Mouse (Mus musculus): ENCODE measurements at regions not wholly inside any gene's neighbourhood (a gene's known extent, or its start where the extent isn't known, plus 50 kb on each side); places are given as distances from the start of the nearest gene placed in this dataset.

DNA sequence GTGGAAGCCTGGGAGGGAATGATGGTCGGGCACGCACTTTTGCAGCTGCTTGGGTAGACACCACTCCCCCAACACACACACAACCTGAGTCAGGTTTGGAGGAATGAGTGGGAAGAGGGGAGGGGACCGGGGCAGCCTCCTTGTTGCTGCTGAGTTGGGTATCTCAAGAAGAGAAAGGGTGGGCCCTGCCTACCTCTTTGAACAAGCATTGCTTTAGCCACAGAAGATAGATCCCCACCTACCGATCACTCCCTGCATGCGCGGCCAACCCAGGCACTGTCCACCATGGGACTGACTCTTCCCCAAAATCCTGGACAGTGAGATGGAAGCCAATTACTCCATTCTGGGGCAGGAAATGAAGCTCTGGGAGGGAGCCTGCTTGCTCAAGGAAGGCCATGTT lies 243.2 kb downstream of the Cbln1 start:
- TF ChIP-seq CTCF (IDR thresholded peaks at IDR 0.05; ENCODE audit: low read depth): no peak
- TF ChIP-seq EP300 (IDR thresholded peaks at IDR 0.05; ENCODE audit: low read depth): no peak
- 75% methylated on average over 6 of the region's 6 CpGs for WGBS (ENCODE audit: insufficient replicate concordance)
- no peak overlapping the region for H3K9ac ChIP-seq (replicated peaks)
- H3K27ac ChIP-seq: no peak overlapping the region
- no peaks in the 10 kb centered on the region for H3K9me3 ChIP-seq (ENCODE audit: control insufficient read depth, low read length)
- no peaks in the 10 kb centered on the region for H3K27me3 ChIP-seq (ENCODE audit: control insufficient read depth, insufficient read depth, low read length)
- no peaks in the 10 kb centered on the region for H3K36me3 ChIP-seq (replicated peaks; ENCODE audit: control insufficient read depth, insufficient read depth, low read depth)
- DNase-seq (ENCODE audit: low read depth in 3 of 3, low spot score in 3 of 3) (no peak), ATAC-seq (ENCODE audit: insufficient read depth) (no peak)
- H3K4me2 ChIP-seq (ENCODE audit: low read depth): no peak overlapping the region
- H3K4me3 ChIP-seq (ENCODE audit: insufficient read depth in 1 of 2, low read depth in 2 of 2, low read length in 2 of 2): no peak overlapping the region
- H3K4me1 ChIP-seq (replicated peaks; ENCODE audit: control insufficient read depth in 2 of 2, insufficient read depth in 2 of 2, low read length in 1 of 2): no peaks in the 10 kb centered on the region

DNA sequence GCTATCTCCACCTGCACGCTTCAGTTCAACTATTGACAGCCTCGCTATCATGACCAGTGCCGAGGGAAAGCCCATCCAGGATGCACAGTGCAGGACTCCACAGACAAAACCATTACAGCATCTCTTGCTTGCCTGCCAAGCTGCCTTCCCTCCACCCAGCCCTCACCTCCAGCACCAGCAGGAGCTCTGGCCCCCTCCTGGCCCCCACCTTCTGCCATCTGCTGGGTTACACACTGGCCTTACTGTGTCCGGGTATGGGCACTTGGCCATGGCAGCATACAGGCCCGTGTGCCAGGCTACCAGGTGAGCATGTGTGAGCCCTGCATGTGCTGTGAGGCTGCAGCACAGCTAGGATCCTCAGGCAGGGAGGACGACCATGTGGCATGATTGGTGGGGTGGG lies 243.6 kb downstream of the Cbln1 start:
- Histone ChIP-seq H3K4me2 (ENCODE audit: low read depth) (no peak overlapping the region), H3K27me3 (ENCODE audit: control insufficient read depth, insufficient read depth, low read length) (no peaks in the 10 kb centered on the region), H3K27ac (no peak overlapping the region), H3K4me1 (replicated peaks; ENCODE audit: control insufficient read depth in 2 of 2, insufficient read depth in 2 of 2, low read length in 1 of 2) (no peaks in the 10 kb centered on the region), H3K9me3 (ENCODE audit: control insufficient read depth, low read length) (no peaks in the 10 kb centered on the region), H3K36me3 (replicated peaks; ENCODE audit: control insufficient read depth, insufficient read depth, low read depth) (no peaks in the 10 kb centered on the region), H3K9ac (replicated peaks) (no peak overlapping the region), H3K4me3 (ENCODE audit: insufficient read depth in 1 of 2, low read depth in 2 of 2, low read length in 2 of 2) (no peak overlapping the region)
- DNase-seq (ENCODE audit: low read depth in 3 of 3, low spot score in 3 of 3) (no peak), ATAC-seq (ENCODE audit: insufficient read depth) (no peak)
- 59% methylated on average over 6 of the region's 6 CpGs for WGBS (ENCODE audit: insufficient replicate concordance)
- no peak for TF ChIP-seq EP300 (IDR thresholded peaks at IDR 0.05; ENCODE audit: low read depth)
- TF ChIP-seq CTCF (IDR thresholded peaks at IDR 0.05; ENCODE audit: low read depth): no peak

DNA sequence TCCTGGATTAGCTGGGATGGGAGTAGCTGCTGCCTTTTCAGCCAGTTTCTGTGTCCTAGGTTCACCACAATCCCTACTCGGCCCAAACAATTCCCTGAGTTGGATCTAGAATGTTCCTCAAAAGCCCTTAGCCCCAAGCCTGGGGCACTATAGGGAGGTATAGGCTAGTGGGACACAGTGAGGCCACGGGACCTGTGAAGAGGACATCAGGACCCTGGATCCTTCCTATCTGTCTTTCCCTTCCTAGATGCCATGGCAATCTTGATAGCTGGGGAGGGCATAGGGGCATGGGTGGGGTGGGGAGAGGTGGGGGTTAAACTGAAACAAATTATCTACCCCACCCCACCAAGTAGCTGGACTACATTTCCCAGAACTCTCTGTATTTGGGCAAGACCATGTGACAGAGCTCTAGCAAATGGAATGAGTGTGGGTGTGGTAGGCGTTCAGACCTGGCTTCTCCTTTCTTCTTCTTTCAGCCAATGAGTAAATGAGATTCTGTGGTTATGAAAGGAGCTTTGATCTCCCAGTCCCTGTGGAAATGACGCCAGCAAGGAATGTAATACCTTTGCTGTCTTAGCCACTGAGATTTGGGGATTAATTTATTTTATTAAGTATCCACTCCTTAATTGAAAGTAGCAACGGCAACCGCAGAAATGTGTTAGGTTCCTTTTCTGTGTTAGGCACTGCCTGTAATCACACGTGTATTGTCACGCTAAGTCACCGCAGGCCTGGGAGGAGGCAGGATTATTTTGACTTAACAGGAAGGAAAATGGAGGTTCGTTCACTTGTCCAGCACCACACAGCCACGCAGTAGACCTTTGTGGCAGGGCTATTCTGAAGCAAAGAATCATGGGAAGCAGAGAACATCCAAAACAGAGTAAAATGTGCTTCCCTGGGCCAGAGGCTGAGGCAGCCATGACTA lies 246.6 kb downstream of the Cbln1 start:
- no peak for TF ChIP-seq EP300 (IDR thresholded peaks at IDR 0.05; ENCODE audit: low read depth)
- TF ChIP-seq CTCF (IDR thresholded peaks at IDR 0.05; ENCODE audit: low read depth): no peak
- H3K9ac ChIP-seq (replicated peaks): no peak overlapping the region
- no peaks in the 10 kb centered on the region for H3K4me1 ChIP-seq (replicated peaks; ENCODE audit: control insufficient read depth in 2 of 2, insufficient read depth in 2 of 2, low read length in 1 of 2)
- no peak overlapping the region for H3K4me3 ChIP-seq (ENCODE audit: insufficient read depth in 1 of 2, low read depth in 2 of 2, low read length in 2 of 2)
- no peak overlapping the region for H3K27ac ChIP-seq
- no peaks in the 10 kb centered on the region for H3K9me3 ChIP-seq (ENCODE audit: control insufficient read depth, low read length)
- DNase-seq (ENCODE audit: low read depth in 3 of 3, low spot score in 3 of 3): no peak
- no peaks in the 10 kb centered on the region for H3K27me3 ChIP-seq (ENCODE audit: control insufficient read depth, insufficient read depth, low read length)
- WGBS (ENCODE audit: insufficient replicate concordance): 53% methylated on average over 11 of the region's 11 CpGs
- no peak for ATAC-seq (ENCODE audit: insufficient read depth)
- H3K4me2 ChIP-seq (ENCODE audit: low read depth): no peak overlapping the region
- no peaks in the 10 kb centered on the region for H3K36me3 ChIP-seq (replicated peaks; ENCODE audit: control insufficient read depth, insufficient read depth, low read depth)

DNA sequence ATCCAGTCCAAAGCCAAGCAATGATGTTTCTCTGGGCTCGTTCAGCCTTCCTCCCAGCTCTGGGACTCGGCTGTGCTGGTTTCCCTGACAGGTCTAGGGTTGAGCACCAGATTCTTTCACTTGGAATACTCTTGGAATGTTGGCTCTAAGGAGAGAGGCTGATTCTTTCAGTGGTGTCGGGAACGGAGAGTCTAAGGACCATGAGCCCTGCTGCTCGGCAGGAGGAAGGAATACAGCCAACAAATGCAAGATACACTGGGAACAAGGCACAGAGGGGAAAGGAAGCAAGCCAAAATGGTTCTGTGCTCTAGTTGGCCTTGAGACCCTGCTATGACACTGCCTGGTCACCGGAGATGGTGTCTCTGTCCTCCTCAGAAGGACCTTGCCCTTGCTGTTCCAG lies 251.8 kb downstream of the Cbln1 start:
- Histone ChIP-seq H3K4me3 (ENCODE audit: insufficient read depth in 1 of 2, low read depth in 2 of 2, low read length in 2 of 2) (no peak overlapping the region), H3K9me3 (ENCODE audit: control insufficient read depth, low read length) (no peaks in the 10 kb centered on the region), H3K27me3 (ENCODE audit: control insufficient read depth, insufficient read depth, low read length) (no peaks in the 10 kb centered on the region), H3K36me3 (replicated peaks; ENCODE audit: control insufficient read depth, insufficient read depth, low read depth) (no peaks in the 10 kb centered on the region), H3K9ac (replicated peaks) (no peak overlapping the region), H3K27ac (no peak overlapping the region), H3K4me2 (ENCODE audit: low read depth) (no peak overlapping the region), H3K4me1 (replicated peaks; ENCODE audit: control insufficient read depth in 2 of 2, insufficient read depth in 2 of 2, low read length in 1 of 2) (no peaks in the 10 kb centered on the region)
- no peak for TF ChIP-seq CTCF (IDR thresholded peaks at IDR 0.05; ENCODE audit: low read depth)
- no peak for TF ChIP-seq EP300 (IDR thresholded peaks at IDR 0.05; ENCODE audit: low read depth)
- ATAC-seq (ENCODE audit: insufficient read depth) (no peak), DNase-seq (ENCODE audit: low read depth in 3 of 3, low spot score in 3 of 3) (no peak)
- WGBS (ENCODE audit: insufficient replicate concordance): 66% methylated on average over 6 of the region's 6 CpGs

DNA sequence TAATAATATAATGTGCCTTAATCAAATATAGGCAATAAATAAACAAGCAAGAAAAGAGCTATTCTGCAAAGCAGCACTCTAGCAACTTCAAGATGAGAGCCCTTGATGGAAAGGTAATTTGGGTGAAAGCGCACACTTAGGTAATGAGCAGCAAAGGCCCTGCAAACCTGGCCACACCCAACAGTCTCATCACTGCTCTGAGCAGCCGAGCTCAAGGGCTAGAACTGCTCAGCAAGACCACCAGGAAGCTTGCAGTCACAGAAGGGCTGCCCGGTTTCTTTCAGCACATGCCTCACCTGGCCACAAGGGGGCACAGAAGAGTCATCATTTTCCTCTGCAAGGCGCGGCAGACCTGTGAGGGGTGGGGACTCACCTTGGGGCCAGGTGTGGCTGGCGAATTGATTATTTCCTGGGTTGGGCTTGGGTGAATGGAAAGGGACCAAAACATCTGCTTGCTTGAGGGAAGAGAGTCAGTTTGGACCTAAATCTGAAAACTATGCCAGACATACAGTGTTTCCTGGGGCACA lies 253.4 kb downstream of the Cbln1 start:
- DNase-seq (ENCODE audit: low read depth in 3 of 3, low spot score in 3 of 3) (no peak), ATAC-seq (ENCODE audit: insufficient read depth) (no peak)
- Histone ChIP-seq H3K4me3 (ENCODE audit: insufficient read depth in 1 of 2, low read depth in 2 of 2, low read length in 2 of 2) (no peak overlapping the region), H3K27ac (no peak overlapping the region), H3K4me1 (replicated peaks; ENCODE audit: control insufficient read depth in 2 of 2, insufficient read depth in 2 of 2, low read length in 1 of 2) (no peaks in the 10 kb centered on the region), H3K36me3 (replicated peaks; ENCODE audit: control insufficient read depth, insufficient read depth, low read depth) (no peaks in the 10 kb centered on the region), H3K9ac (replicated peaks) (no peak overlapping the region), H3K27me3 (ENCODE audit: control insufficient read depth, insufficient read depth, low read length) (no peaks in the 10 kb centered on the region), H3K9me3 (ENCODE audit: control insufficient read depth, low read length) (no peaks in the 10 kb centered on the region), H3K4me2 (ENCODE audit: low read depth) (no peak overlapping the region)
- WGBS (ENCODE audit: insufficient replicate concordance): 18% methylated on average over 6 of the region's 6 CpGs
- TF ChIP-seq EP300 (IDR thresholded peaks at IDR 0.05; ENCODE audit: low read depth) (no peak), CTCF (IDR thresholded peaks at IDR 0.05; ENCODE audit: low read depth) (peak; percentile 66)
